Mouse (Mus musculus): ENCODE results near the gene Syngr4. TPM values are rescaled to one million over a fixed set of nuclear protein-coding genes. Genes with fewer than 3 reads are reported as not detected.
A peak's percentile ranks its signal among the peaks of the same experiment; 100 is the strongest.
"Not testable (repeated sequence)": the region's sequence is repeated elsewhere in the genome, so short reads cannot be mapped to it uniquely, and the experiment has no call there.

The Syngr4 gene
- polyA plus RNA-seq (2011; ENCODE audit: insufficient read depth, insufficient read length, low replicate concordance, missing spikeins) = not detected in 2 replicates

GRCm38 (mm10) chr7:45896517-45897257 lies at the start of gene Syngr4, which contains the start of gene Tmem143:
Gene Syngr4, minus strand, starts transcription at chr7:45896714.
Gene Tmem143, plus strand, starts transcription at chr7:45896941.
- TF ChIP-seq POLR2A (IDR thresholded peaks at IDR 0.05; ENCODE audit: borderline replicate concordance, control insufficient read depth, low read depth, low read length) (peak; percentile 94), CTCF (IDR thresholded peaks at IDR 0.05; ENCODE audit: control insufficient read depth, insufficient read depth, low read length) (0 out of 2 replicates have a peak, but pooled peaks have one; percentile 9)
- WGBS = 0% methylated on average over 40 of the region's 40 CpGs
- Histone ChIP-seq H3K27ac (ENCODE audit: control insufficient read depth, insufficient read depth, low read depth, low read length, poor library complexity) (peak within 1 kb of the TSS; percentile 64), H3K4me3 (replicated peaks; ENCODE audit: control insufficient read depth, low read depth, low read length) (peak within 1 kb of the TSS; percentile 71), H3K4me1 (ENCODE audit: control insufficient read depth, insufficient read depth, low read length) (no peaks in the 10 kb centered on the region; the same call in 1 of the 2 replicates)

DNA sequence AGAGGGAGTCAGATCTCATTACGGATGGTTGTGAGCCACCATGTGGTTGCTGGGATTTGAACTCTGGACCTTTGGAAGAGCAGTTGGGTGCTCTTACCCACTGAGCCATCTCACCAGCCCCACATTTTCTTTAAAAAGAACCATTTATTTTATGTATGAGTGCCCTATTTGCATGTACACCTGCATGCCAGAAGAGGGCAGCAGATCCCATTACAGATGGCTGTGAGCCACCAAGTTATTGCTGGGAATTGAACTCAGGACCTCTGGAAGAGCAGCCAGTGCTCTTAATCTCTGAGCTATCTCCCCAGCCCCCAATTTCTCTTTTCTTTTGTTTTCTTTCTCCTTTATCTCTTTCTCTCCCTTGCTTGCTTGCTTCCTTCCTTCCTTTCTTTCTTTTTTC lies 46.8 kb upstream of the Syngr4 start:
- H3K4me3 ChIP-seq (replicated peaks; ENCODE audit: control insufficient read depth, low read depth, low read length); H3K4me1 ChIP-seq (ENCODE audit: control insufficient read depth, insufficient read depth, low read length); H3K27ac ChIP-seq (ENCODE audit: control insufficient read depth, insufficient read depth, low read depth, low read length, poor library complexity): not testable (repeated sequence)
- WGBS = 67% methylated on average over 1 of the region's 1 CpGs

GRCm38 (mm10) chr7:45941986-45942385 lies 45.5 kb upstream of the Syngr4 start:
- 85% methylated on average over 9 of the region's 9 CpGs for WGBS
- TF ChIP-seq CTCF (IDR thresholded peaks at IDR 0.05; ENCODE audit: control insufficient read depth, insufficient read depth, low read length) (no peak), POLR2A (IDR thresholded peaks at IDR 0.05; ENCODE audit: borderline replicate concordance, control insufficient read depth, low read depth, low read length) (no peak)
- no peak overlapping the region for H3K27ac ChIP-seq (ENCODE audit: control insufficient read depth, insufficient read depth, low read depth, low read length, poor library complexity)
- H3K4me3 ChIP-seq (replicated peaks; ENCODE audit: control insufficient read depth, low read depth, low read length) = no peak overlapping the region
- H3K4me1 ChIP-seq (ENCODE audit: control insufficient read depth, insufficient read depth, low read length) = no peaks in the 10 kb centered on the region

DNA sequence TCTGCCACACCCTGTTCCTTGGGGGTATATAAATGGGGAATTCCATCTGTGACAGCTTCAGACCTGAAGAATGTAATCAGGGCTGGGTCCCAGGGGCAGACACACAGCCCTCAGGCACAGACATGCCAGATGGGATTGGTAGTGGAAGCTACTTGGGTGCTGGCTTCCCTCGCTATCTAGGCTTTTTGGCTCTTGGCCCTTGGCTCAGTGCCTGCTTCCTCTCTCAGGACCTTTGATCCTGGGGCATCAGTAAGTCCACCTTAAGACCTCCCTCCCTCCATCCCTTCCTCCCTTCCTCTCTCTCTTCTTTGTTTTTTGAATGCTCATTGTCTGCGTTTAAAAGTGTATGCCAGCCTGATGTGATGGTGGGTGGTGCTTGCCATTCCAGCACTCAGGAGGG lies 43.3 kb upstream of the Syngr4 start:
- WGBS = 51% methylated on average over 2 of the region's 2 CpGs
- TF ChIP-seq POLR2A (IDR thresholded peaks at IDR 0.05; ENCODE audit: borderline replicate concordance, control insufficient read depth, low read depth, low read length) (no peak), CTCF (IDR thresholded peaks at IDR 0.05; ENCODE audit: control insufficient read depth, insufficient read depth, low read length) (no peak)
- H3K4me1 ChIP-seq (ENCODE audit: control insufficient read depth, insufficient read depth, low read length) = no peaks in the 10 kb centered on the region

GRCm38 (mm10) chr7:45935114-45935513 lies 38.6 kb upstream of the Syngr4 start:
- TF ChIP-seq POLR2A (IDR thresholded peaks at IDR 0.05; ENCODE audit: borderline replicate concordance, control insufficient read depth, low read depth, low read length) (no peak), CTCF (IDR thresholded peaks at IDR 0.05; ENCODE audit: control insufficient read depth, insufficient read depth, low read length) (peak; percentile 91)
- WGBS = 9% methylated on average over 7 of the region's 7 CpGs
- H3K27ac ChIP-seq (ENCODE audit: control insufficient read depth, insufficient read depth, low read depth, low read length, poor library complexity) = no peak overlapping the region
- no peak overlapping the region for H3K4me3 ChIP-seq (replicated peaks; ENCODE audit: control insufficient read depth, low read depth, low read length)
- H3K4me1 ChIP-seq (ENCODE audit: control insufficient read depth, insufficient read depth, low read length) = no peaks in the 10 kb centered on the region

More for the DNA sequence above, 43.3 kb upstream of the Syngr4 start:
- Histone ChIP-seq H3K4me3 (replicated peaks; ENCODE audit: control insufficient read depth, low read depth, low read length) (no peak overlapping the region), H3K27ac (ENCODE audit: control insufficient read depth, insufficient read depth, low read depth, low read length, poor library complexity) (no peak overlapping the region)

DNA sequence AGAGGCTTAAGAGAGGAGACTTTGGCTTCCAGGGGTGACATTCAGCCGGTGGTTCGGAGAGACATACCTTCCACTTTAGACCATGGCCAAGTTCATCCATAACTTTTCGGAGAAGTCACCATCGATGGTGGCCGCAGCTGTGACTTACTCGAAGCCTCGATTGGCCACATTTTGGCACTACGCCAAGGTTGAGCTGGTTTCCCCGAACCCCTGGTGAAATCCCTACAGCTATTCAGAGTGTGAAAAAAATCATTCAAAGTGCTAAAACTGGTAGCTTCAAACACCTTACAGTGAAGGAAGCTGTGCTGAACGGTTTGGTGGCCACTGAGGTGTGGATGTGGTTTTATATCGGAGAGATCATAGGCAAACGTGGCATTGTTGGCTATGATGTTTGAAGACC lies 37.3 kb upstream of the Syngr4 start:
- not testable (repeated sequence) for H3K4me3 ChIP-seq (replicated peaks; ENCODE audit: control insufficient read depth, low read depth, low read length); H3K4me1 ChIP-seq (ENCODE audit: control insufficient read depth, insufficient read depth, low read length); H3K27ac ChIP-seq (ENCODE audit: control insufficient read depth, insufficient read depth, low read depth, low read length, poor library complexity)
- WGBS = 69% methylated on average over 12 of the region's 12 CpGs

- WGBS = 93% methylated on average over 1 of the region's 1 CpGs
Measured at GRCm38 (mm10) chr7:45929688-45930087, 33.2 kb upstream of the Syngr4 start.

GRCm38 (mm10) chr7:45928626-45929295 lies 32.2 kb upstream of the Syngr4 start:
- H3K4me1 ChIP-seq (ENCODE audit: control insufficient read depth, insufficient read depth, low read length) = peaks cover 2% of the 10 kb centered on the region; the same call in 1 of the 2 replicates
- no peak overlapping the region for H3K4me3 ChIP-seq (replicated peaks; ENCODE audit: control insufficient read depth, low read depth, low read length)
- 84% methylated on average over 22 of the region's 23 CpGs for WGBS
- no peak overlapping the region for H3K27ac ChIP-seq (ENCODE audit: control insufficient read depth, insufficient read depth, low read depth, low read length, poor library complexity)
- no peak for TF ChIP-seq CTCF (IDR thresholded peaks at IDR 0.05; ENCODE audit: control insufficient read depth, insufficient read depth, low read length)

More at GRCm38 (mm10) chr7:45929688-45930087, 33.2 kb upstream of the Syngr4 start:
- no peak overlapping the region for H3K27ac ChIP-seq (ENCODE audit: control insufficient read depth, insufficient read depth, low read depth, low read length, poor library complexity)
- no peak overlapping the region for H3K4me3 ChIP-seq (replicated peaks; ENCODE audit: control insufficient read depth, low read depth, low read length)
- TF ChIP-seq POLR2A (IDR thresholded peaks at IDR 0.05; ENCODE audit: borderline replicate concordance, control insufficient read depth, low read depth, low read length) (no peak), CTCF (IDR thresholded peaks at IDR 0.05; ENCODE audit: control insufficient read depth, insufficient read depth, low read length) (no peak)
- no peaks in the 10 kb centered on the region for H3K4me1 ChIP-seq (ENCODE audit: control insufficient read depth, insufficient read depth, low read length)
